Mouse (Mus musculus) cerebellum, postnatal 4 days (tissue): ENCODE measurements around the gene Usp49.

Source experiments
- DNase-seq, 2 experiments: peaks; one replicate each; pipeline ENCODE4 v3.0.0; 2022; ENCODE audit warnings: low spot score in 2 of 2, mixed read lengths in 1 of 2

Gene Usp49

DNA sequence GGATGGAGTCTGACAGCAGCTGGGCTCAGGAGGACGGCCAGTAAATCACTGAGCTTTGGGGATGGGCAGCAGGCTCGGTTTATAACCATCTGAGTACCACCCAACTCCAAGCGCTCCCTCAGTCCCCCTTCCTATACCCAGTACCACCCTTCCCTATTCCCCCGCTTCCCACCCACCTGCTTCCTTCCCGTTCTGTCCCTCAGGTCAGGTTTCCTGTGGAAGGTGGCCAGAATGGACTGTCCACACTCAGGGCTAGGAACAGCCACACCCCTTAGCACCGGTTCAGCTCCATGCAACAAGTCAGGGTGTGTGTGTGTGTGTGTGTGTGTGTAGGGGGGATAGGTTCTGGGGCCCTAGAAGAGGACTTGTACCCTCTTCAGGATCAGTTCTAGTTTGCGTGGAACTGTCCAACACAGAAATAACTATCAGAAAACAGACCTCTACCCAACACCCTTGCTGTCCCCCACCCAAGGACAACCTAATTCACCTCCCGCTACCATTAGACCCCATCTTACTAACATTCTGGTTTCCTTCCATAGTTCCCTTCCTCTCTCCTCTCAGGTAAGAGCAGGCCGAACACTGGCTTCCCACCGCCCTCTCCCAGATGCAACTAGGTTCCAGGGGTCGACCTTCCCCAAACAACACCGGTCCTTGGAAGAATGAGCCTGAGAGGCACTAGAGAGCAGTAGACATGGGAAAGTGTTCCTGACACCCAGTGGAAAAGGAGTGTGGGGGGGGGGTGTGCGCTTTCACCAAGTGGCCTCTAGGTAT is 63.4 kb downstream of the Usp49 start:
- DNase-seq, result no peak

DNA sequence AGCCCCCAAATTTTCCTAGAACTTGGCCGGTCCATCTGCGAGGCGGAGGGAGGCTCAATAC is 63.8 kb downstream of the Usp49 start, which contains the start of gene Gm21981:
Gm21981 (minus strand) TSS at position 14 of the 61 bp plus-strand sequence.
- DNase-seq, result no peak

DNA sequence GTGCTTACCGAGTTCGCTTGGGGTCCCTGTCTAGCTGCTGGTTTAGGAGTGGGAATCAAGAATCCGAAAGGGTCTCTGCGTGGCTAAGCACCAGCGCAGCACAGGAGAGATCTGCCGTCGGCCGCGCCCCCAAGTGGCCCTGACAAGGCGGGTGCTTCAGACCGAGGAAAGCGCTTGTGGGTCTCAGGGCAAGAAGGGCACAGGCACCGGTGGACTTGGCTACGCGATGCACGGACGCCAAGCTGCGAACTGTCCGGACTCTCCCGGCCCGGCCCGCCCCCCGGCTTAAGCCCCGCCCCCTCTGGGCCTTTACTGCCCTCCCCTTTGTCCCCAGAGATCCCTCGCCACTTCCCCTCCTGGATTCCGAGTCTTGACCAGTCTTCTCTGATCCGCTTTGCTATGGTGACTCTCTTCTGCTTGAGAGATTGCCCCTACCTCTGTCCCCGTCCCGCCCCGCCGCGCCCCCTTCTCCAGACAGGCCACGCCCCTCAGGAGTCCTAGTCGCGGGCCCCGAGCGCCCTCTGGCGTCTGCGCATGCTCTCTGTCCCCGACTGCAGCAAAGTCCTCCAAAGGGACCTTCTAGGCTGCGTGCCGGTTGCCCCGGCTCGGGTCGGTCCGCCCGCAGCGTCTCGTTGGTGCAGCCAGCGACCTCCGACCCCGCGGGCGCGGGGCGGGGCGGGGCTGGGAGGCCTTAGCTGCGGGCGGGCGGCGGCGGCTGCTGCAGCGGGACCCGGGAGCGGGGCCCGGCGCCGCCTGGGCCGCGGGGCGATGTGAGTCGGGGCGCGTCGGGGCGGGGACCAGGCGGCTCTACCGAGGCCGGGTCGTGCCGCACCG is 64.2 kb downstream of the Usp49 start, which contains the start of gene Prickle4:
Prickle4 (minus strand) TSS at position 234 of the 834 bp plus-strand sequence.
- DNase-seq, result peak; percentile 99

- DNase-seq, result no peak
Observed at GRCm38 (mm10) chr17:47695337-47695710, 64.8 kb downstream of the Usp49 start.

DNA sequence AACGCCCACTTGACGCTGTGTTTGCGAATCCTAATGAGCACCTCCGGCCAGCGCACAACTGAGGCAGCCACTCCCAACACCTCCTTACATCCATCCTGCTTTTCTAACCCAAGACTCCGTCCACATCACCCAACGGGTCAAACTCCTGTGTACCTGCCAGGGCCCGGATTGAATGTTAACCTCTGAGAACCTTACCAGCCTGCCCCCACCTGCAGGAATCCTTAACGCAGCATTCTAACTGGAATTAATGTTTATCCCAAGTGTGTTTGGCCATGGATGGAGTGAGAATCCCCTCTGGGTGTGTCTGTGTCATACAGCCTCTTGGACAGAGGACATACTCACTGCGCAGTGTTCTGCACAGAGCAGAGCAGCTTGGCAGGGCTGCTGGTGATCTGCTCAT is 67.7 kb downstream of the Usp49 start:
- no peak for DNase-seq

DNA sequence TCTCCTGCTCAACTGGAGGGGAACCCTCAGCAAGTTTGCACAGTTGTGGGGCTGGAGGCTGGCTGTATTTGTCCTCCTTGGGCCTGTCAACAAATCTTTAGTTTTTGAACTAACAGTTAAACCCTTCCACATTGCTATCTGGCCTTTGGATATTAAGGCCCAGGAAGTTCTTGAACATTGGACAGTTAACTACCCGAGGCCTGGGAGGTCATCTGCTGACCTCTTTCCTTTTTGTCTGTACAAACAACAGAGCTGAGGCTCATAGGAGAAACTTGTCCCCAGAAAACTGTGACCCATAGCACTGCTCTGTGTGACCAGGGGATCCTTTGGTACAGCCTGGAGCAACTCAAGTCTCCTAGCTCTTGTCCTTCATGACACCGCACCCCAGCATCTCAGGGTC is 68.6 kb downstream of the Usp49 start:
- DNase-seq, result no peak

DNA sequence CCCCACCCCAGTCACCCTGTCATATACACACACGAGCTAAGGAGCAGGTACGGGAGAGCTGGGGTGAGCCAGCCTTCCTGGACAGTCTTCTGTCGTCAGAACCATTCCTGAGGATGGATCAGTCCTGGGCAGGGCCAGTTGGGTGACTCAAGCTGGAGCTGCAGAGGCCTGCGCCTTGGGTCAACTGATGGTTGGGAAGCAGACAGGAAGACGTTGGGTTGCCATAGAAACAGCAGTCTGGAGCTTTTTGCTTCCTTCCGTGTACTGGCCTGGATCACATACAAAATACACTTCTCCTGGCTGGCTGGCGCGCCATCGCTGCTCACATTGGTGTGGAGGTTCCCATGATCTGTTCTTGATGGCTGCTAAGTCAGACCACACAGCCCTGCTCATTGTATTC is 71.3 kb downstream of the Usp49 start:
- DNase-seq, result no peak

GRCm38 (mm10) chr17:47702548-47703345 is 72.3 kb downstream of the Usp49 start:
- DNase-seq, result no peak

- DNase-seq, result no peak
Observed at GRCm38 (mm10) chr17:47703556-47703955, 73.1 kb downstream of the Usp49 start.

GRCm38 (mm10) chr17:47704692-47705091 is 74.2 kb downstream of the Usp49 start:
- no peak for DNase-seq

GRCm38 (mm10) chr17:47706196-47706595 is 75.7 kb downstream of the Usp49 start:
- no peak for DNase-seq

DNA sequence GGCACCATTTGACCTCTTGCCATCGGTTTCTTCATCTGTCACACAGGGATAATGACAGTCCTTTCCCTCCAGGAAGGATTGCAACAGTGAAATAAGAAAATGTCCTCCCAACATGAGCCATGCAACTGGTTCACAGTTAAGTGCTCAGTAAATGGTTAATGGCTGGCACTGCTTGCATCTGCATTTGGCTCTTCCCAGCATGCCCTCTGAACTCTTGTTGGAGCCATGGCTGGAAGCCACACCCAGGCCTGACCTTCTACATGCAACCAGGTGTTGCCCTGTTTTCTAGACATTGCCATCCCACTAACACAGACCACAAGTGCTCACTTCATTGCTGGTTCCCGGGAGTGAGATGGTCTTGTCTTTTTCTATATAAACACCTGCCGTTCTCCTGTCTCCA is 77.5 kb downstream of the Usp49 start:
- no peak for DNase-seq

GRCm38 (mm10) chr17:47708972-47709371 is 78.5 kb downstream of the Usp49 start:
- no peak for DNase-seq

DNA sequence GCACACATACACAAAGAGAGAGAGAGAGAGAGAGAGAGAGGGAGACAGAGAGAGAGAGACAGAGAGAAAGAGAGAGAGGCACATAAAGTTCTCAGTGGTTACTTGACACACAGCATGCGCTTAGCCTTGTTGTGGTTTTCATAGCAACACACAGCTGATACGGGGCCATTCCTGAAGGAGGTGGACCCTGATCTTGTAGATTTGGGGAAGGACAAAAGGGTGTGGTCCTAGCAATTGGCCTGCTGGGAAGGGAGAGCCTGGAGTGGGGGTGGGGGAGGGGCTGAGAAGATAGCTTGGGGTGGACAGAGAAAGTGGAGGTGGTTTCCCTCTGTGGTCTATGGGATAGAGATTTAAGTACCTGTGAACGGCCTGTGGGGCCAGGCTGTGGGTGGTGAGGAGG is 79.5 kb downstream of the Usp49 start:
- no peak for DNase-seq

DNA sequence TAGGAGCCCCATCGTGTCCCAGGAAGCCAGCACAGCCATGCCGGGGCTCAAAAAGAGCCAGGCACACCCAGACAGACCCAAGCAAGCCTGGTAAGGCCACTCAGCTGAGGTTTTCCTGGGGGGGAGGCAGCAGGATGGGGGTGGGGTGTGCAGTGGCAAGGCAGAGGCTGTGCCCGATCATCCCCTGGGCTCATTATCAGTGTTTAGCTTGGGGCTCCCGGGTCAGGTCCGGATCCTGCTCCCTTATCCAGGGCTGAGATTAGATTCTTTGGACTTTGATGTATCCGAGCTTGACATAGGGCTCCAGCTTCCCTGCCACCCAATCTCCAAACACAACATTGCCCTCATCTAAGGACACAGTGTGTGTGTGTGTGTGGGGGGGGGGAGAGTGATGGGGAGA is 81.4 kb downstream of the Usp49 start:
- no peak for DNase-seq

- DNase-seq, result no peak
Observed at GRCm38 (mm10) chr17:47712889-47713571, 82.5 kb downstream of the Usp49 start.

DNA sequence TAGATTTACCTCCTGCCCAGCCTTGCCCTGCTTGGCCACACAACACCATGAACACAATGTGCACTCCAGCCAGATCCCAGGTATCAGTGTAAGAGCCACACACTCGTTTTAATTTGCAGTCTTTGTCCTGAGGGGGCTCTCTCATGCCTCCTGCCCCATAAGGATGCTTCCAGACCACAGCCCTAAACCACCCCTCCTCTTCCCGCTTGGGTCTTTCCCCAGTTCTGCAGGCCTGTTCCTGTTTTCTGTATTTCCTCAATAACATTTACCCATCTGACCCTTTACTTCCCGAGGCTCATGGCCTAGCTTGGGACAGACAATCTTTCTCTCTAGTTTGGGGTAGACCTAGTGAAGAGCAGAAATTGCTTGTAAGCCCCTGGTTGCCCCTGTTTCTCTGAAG is 84.5 kb downstream of the Usp49 start:
- no peak for DNase-seq

- DNase-seq, result no peak
Observed at GRCm38 (mm10) chr17:47721183-47721582, 90.7 kb downstream of the Usp49 start.

- no peak for DNase-seq
Observed at GRCm38 (mm10) chr17:47726566-47726965, 96.1 kb downstream of the Usp49 start, which contains the start of gene Pgc. Pgc (plus strand) TSS chr17:47726842.

- DNase-seq, result no peak
Observed at GRCm38 (mm10) chr17:47730633-47731575, 100.4 kb downstream of the Usp49 start.

DNA sequence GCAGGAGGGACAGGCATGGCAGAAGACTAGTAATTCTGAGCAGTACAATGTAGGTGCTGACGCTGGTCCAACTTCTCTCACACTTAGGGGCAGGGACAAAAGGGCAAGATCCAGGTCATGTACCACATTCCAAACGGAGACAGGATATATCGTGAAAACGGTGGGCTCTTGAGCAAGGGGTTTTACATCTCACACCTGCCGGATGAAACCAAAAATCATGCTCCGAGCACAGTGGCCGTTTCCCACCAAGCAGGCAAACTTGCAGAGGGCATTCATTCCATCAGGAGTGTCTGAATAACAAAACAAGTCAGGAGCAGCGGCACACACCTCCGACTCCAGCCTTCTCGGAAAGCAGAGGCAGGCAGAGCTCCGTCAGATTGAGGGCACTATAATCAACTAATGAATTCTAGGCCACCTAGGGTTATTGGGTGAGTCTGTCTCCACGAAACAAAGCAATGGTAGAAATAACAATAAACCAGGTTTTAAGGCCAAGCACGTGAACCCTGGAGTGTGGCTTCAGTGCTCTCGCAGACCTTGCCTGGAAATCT is 105.1 kb downstream of the Usp49 start:
- DNase-seq, result no peak
